Mouse (Mus musculus) intestine, embryonic 15.5 days (tissue): ENCODE measurements at regions not wholly inside any gene's neighbourhood (a gene's known extent, or its start where the extent isn't known, plus 50 kb on each side); places are given as distances from the start of the nearest gene placed in this dataset.

ENCODE experiments used
- ATAC-seq: fragments of 200-750 bp; cut with Nextera tagmentation; 2 replicates; pipeline ENCODE4 v1.8.0; 2017; ENCODE audit warnings: moderate TSS enrichment, moderate library complexity
- H3K27ac ChIP-seq: fragments of 300-500 bp; sonication (generic); 2 replicates; pipeline ENCODE4 v1.5.1; 2015; ENCODE audit warnings: mild to moderate bottlenecking, inconsistent platforms
- H3K27me3 ChIP-seq: fragments of 300-500 bp; sonication (generic); replicated peaks from 2 replicates; pipeline ENCODE4 v1.6.1; 2015; ENCODE audit warnings: inconsistent platforms
- H3K36me3 ChIP-seq: fragments of 300-500 bp; sonication (generic); 2 replicates; pipeline ENCODE4 v1.6.1; 2015; ENCODE audit warnings: inconsistent platforms
- H3K4me1 ChIP-seq: fragments of 300-500 bp; sonication (generic); replicated peaks from 2 replicates; pipeline ENCODE4 v1.6.1; 2015; ENCODE audit warnings: inconsistent platforms
- H3K4me2 ChIP-seq: fragments of 300-500 bp; sonication (generic); replicated peaks from 2 replicates; pipeline ENCODE4 v1.6.1; 2015; ENCODE audit warnings: mild to moderate bottlenecking, inconsistent platforms
- H3K4me3 ChIP-seq: fragments of 300-500 bp; sonication (generic); replicated peaks from 2 replicates; pipeline ENCODE4 v1.5.1; 2015; ENCODE audit warnings: inconsistent platforms
- H3K9ac ChIP-seq: fragments of 300-500 bp; sonication (generic); 2 replicates; pipeline ENCODE4 v1.6.1; 2015; ENCODE audit warnings: inconsistent platforms
- H3K9me3 ChIP-seq: fragments of 300-500 bp; sonication (generic); 2 replicates; pipeline ENCODE4 v1.6.1; 2016; ENCODE audit warnings: inconsistent platforms
- WGBS: fragments of 180-500 bp; shearing (Covaris S2); methylation state at CpG from one replicate; pipeline ENCODE4 v1.1.7; 2015; 5-methylcytosine and 5-hydroxymethylcytosine counted together

GRCm38 (mm10) chr16:27507212-27507611 is 118.5 kb downstream of the Ccdc50 start:
- no peaks in the 10 kb centered on the region for H3K4me1 ChIP-seq
- no peak overlapping the region for H3K4me3 ChIP-seq
- H3K4me2 ChIP-seq, result no peak overlapping the region
- H3K9me3 ChIP-seq, result no peaks in the 10 kb centered on the region
- 74% methylated on average over 1 of the region's 1 CpGs for WGBS
- H3K36me3 ChIP-seq, result no peaks in the 10 kb centered on the region
- no peak overlapping the region for H3K9ac ChIP-seq
- H3K27me3 ChIP-seq, result no peaks in the 10 kb centered on the region
- no peak for ATAC-seq
- H3K27ac ChIP-seq, result no peak overlapping the region

GRCm38 (mm10) chr16:27523527-27524121 is 135.0 kb downstream of the Ccdc50 start:
- Histone ChIP-seq H3K27ac (0 out of 2 replicates have a peak overlapping the region, but pooled peaks have one; percentile 19), H3K9me3 (no peaks in the 10 kb centered on the region), H3K36me3 (no peaks in the 10 kb centered on the region), H3K9ac (no peak overlapping the region), H3K4me1 (no peaks in the 10 kb centered on the region), H3K4me3 (no peak overlapping the region), H3K27me3 (no peaks in the 10 kb centered on the region), H3K4me2 (peak overlapping the region; percentile 35)
- ATAC-seq, result peak; percentile 86
- 19% methylated on average over 8 of the region's 8 CpGs for WGBS

- no peak overlapping the region for H3K27ac ChIP-seq
- H3K4me3 ChIP-seq, result no peak overlapping the region
- WGBS, result 52% methylated on average over 1 of the region's 1 CpGs
- H3K9ac ChIP-seq, result no peak overlapping the region
- no peaks in the 10 kb centered on the region for H3K36me3 ChIP-seq
- no peaks in the 10 kb centered on the region for H3K9me3 ChIP-seq
- H3K4me1 ChIP-seq, result no peaks in the 10 kb centered on the region
- no peak for ATAC-seq
- H3K27me3 ChIP-seq, result no peaks in the 10 kb centered on the region
- H3K4me2 ChIP-seq, result no peak overlapping the region
Observed at GRCm38 (mm10) chr16:27526669-27527068, 138.0 kb downstream of the Ccdc50 start.

- Histone ChIP-seq H3K9me3 (no peaks in the 10 kb centered on the region), H3K4me1 (no peaks in the 10 kb centered on the region), H3K4me2 (no peak overlapping the region), H3K36me3 (no peaks in the 10 kb centered on the region), H3K27ac (no peak overlapping the region), H3K9ac (no peak overlapping the region), H3K4me3 (no peak overlapping the region), H3K27me3 (no peaks in the 10 kb centered on the region)
- no peak for ATAC-seq
- WGBS, result 96% methylated on average over 4 of the region's 4 CpGs
Observed at GRCm38 (mm10) chr16:27530634-27531033, 142.0 kb downstream of the Ccdc50 start.
